Mouse (Mus musculus) frontal cortex, postnatal 25 days (tissue): ENCODE data around the gene Rpl9-ps6.
A peak's percentile ranks its signal among the peaks of the same experiment; 100 is the strongest.

ENCODE experiments used
- DNase-seq, 2 experiments: peaks; one replicate each; pipeline ENCODE4 v3.0.0; 2022; ENCODE audit warnings: low spot score in 2 of 2

Rpl9-ps6 gene

DNA sequence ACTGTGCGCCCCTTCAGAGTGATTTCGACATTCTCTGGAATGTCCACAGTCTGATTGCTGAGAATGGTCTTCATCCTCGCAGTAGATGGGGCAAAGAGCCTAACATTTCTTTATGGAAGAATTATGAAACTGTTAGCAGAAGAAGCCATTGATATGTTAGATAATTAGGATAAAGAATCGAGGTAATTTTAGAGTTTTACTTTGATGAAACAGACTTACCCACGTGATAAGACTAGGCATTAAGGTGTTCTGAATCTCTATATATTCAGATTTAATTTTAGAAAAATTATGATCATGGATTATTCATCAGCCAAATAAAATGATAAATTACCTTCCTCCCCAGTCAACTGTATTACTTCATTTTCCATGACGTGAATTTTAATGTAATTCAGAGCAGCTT, at the start of gene Rpl9-ps6:
Rpl9-ps6 (minus strand) TSS at position 101 of the 400 bp plus-strand sequence.
- DNase-seq: no peak

DNA sequence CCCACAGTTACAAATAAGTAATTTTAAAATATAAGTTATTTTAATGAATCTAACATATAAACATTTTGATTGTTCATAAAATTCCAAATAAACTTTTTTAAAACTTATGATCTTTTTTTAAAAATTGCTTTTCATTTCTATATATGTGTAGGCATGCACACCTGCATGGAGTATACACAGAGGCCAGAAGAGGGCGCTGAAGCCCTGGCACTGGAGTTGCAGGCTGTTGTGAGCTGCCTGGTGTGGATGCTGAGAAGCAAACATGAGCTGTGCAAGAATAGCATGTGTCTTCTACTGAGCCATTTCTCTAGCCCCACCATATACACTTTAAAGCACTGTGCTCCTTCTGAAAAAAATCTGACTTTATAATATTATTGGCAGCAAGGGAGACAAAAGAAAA, 46.1 kb upstream of the Rpl9-ps6 start:
- no peak for DNase-seq

DNA sequence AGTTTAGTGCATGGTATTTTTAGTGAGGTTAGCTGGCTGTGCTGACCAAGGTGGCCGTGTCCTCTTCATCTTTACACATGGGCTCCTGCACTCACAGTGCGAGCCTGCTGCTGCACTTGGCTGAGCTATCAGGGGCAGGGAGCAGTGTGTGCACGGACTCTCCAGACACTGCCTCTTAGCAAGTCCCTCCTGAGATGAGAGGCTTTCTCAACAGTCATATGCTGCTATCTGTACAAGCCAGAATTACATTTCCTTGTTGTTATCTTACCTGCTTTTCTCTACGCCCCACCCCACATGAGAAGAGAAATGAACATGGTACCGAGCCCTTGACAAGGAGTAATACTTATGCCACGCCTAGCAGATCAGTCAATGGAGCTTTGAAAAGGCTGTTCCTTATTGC, 44.6 kb upstream of the Rpl9-ps6 start:
- DNase-seq: no peak

DNA sequence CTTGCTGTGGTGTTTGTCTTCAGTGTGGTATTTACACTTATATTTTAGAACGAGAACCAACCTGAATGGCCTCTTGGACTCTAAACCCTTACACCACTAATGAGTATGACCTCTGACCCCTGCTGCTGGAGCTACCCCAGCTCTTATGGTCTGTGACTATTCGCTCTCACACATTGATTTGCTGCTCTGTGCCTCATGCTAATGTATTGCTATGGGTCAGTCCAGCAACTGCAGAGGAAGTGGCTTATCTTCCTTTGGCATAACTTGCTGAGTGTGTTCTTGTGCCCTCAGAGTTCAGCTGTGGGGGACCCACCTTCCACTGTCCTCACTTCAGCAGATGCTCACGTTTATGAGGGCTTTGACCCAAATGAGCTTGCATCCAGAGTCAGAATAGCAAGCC, 43.9 kb upstream of the Rpl9-ps6 start:
- no peak for DNase-seq

DNA sequence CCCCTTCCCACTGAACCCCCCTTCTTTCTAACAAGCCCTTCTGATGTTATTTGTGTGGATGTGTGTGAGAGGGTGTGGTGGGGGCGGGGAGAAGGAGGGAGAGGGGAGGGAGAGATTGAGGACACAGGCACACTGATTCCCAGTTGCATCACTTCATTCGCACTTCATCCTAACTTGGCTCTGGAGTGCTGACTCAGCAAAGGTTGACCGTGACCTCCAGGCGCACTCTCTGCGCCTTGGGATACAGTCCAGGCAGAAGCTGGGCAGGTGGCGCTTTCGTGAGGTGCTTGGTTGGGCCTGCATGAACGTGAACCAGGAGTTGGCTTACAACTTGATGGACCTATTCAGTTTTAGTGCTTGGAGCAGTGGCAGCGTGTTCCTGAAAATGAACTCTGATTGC, 41.1 kb upstream of the Rpl9-ps6 start:
- no peak for DNase-seq

DNA sequence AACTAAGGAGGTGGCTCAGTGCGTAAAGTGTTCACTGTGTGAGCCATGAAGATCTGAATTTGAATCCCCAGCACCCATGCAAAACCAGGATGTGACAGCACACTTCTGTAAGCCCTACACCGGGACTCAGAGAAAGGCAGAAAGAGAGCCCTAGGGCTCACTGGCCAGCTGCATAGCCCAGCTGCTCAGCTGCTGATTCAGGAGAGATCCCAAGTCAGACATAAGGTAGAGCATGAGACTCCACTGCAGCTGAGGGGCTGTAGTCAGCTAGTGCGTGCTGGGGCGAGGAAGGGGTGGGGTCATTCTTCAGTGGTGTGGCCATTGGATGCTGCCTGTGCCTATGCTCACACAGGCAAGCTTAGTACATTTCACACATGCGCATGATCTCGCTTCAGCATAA, 40.7 kb upstream of the Rpl9-ps6 start:
- DNase-seq: no peak

DNA sequence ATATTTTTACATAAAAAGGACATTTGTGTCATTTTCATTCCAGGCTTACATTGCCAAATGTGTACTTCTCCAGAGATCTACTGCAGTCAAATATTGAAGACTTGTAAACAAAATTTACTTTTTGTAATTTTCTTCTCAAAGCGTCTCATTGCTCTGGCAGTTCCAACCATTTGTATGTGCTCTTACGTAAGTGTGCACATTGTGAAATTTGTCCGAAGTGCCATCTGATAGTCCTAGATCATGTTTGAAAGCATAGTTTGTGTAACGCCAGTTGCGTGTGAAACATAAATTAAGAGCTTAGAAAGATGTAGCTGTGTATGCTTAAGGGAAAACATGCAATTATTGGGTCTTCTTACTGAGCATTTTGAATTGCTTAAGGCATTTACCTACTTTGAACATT, 40.1 kb upstream of the Rpl9-ps6 start:
- no peak for DNase-seq

DNA sequence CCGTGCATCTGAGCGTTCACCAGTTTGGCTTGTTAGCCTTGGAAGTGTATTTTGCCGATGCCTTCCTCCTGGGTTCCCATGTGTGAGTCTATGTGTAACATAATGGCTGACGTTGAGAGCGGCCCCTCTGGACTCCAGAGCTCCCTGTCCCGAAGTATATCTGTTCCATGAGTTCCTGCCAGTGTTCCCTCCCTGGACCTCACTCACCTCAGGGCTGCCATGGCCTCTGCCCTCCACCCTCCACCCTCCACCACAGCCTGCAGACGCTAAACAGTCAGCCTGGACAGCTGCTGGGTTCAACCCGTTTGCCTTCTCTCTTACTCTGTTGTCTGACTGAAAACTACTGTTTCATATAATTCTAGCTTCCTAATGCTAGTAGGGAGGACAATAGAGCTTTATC, 39.7 kb upstream of the Rpl9-ps6 start:
- no peak for DNase-seq

DNA sequence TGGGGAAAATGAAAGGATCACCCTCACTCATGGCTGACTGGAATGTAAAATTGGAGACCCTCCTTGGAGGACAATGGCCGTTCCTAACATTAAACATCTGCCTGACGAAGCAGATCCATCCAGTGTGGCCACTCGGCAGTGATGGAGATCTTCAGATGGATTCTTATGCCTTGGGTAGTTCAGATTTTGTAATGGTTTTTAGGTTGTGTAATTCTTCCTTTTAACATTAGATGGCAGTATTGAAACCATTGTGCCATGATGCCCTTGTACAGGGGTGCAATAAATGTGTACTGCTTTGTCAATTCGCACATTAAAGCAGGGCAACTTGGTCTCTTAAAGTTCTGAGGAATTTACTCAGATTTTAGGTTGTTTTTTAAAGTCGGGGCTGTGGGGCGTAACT, 35.0 kb upstream of the Rpl9-ps6 start:
- DNase-seq: no peak

DNA sequence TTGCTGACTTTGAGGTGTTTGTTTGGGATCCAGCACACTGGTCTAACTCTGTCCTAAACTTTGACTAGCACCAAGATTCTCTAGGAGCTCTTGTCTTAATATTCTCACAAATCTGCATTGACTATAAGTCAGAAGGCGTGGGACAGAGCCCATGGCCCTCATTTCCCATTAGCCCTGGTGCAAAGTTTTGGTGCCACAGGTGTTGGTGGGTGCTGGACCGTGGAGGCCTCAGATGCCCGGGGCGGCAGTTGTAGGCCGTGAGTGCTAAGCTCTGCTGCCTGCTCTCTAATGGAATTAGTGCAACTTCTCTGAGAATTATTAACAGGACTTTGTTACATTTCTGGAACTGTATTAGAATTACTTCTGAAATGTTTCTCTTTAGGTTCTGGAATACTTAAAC, 31.6 kb upstream of the Rpl9-ps6 start:
- DNase-seq: no peak

DNA sequence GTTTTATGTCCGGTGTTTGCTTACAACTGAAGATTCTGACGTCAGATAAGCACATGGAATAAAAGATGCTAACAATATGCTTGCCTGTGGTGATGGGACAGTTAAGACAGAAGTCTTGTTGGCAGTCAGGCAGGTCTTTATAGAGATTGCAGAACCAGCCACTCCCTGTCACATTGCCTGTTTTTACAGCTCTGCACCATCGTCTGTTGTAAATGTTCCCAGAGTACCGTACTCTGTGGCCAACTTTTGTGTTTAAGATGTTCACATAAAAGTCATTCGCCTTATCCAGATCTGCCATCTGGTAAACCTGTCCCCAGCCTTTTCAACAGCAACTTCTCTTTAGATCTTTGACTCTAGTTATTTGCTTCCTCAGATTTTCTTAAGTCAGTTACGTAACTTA, 31.0 kb upstream of the Rpl9-ps6 start:
- DNase-seq: no peak

DNA sequence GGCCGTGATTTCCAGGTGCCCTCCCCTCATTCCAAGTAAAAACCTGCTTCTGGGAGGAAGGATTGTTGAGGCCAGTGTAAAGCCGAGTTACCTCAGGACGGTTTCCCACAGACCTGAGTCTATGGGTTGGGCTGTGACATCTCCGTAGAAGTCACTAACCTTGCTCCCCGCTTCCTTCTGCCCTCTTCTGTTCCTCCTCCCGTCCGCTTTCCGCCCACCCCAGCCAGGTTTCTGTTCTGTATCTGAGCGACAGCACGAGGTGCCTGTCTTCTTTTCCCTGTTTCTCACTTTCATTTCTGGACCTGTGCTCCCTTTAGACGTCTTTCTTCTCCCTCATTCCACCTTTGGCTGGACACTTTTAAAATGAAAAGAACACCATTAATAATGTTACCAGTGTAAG, 28.7 kb upstream of the Rpl9-ps6 start:
- no peak for DNase-seq

DNA sequence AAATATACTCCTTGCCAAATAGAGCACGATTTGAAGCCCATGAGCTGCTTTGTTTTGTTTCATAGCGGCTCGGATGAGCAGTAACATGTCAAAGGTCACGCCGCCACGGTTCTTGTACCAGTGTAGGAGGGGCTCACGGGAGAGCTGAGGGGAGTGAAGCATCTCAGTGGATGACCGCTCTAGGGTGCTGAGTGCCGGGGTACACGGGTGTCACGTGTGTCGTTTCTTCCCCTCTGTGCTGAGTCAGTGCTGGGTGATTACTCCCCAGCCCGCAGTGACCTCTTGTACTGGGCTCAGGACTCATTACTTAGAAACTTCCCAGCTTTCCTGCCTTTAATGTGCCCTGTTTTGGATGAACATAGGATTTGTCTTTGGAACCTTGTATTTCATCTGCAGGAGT, 28.2 kb upstream of the Rpl9-ps6 start:
- no peak for DNase-seq

DNA sequence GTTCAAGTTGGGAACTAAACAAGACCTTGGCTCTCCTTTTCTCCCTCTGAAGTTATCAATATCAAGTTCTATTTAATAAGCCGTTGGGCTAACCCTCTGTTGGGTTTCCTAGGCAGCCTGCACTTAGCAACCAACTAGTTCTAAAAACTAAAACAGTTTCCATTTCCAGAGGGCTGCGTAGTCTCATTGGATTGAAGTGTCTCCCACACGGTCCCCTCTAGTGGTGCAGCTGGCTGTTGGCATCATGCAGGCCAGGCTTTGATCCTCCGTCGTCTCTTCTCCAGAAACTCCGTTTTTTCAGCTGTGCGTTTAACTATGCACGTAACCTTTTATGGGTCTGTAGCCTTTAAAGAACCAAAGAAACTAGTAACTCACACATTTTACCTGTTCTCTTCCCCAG, 27.1 kb upstream of the Rpl9-ps6 start:
- DNase-seq: no peak

DNA sequence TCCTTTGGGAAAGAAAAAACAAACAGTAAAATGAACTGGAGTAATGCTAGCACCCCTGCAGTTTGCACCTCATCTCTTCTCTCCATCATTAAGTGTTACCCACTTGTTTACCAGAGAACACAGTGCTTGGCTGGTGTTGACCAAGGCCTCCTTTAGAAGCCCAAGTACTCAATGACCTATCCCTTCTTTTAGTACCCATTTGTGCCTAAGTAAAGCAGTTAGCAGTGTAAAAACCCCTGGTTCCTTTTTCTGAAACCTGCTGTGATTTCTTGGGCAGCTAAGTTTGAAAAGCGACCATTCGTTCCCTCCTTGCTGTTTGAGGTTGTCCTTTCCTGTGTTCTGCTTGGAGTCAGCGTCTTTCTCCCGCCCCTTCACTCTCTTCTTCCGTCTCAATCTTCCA, 26.6 kb upstream of the Rpl9-ps6 start:
- no peak for DNase-seq

DNA sequence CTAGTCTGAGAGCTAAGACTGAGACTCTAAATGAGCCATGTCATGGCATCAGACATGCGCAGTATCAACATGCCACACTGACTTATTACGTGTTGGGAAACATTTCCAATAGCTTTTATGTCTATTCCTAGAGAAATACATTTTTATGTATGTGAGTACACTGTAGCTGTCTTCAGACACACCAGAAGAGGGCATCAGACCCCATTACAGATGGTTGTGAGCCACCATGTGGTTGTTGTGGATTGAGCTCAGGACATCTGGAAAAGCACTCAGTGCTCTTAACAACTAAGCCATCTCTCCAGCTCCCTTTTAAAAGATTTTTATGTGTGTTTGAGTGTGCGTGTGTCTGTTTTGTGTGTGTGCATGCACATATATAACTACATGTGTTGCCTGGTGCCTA, 26.0 kb upstream of the Rpl9-ps6 start:
- no peak for DNase-seq

DNA sequence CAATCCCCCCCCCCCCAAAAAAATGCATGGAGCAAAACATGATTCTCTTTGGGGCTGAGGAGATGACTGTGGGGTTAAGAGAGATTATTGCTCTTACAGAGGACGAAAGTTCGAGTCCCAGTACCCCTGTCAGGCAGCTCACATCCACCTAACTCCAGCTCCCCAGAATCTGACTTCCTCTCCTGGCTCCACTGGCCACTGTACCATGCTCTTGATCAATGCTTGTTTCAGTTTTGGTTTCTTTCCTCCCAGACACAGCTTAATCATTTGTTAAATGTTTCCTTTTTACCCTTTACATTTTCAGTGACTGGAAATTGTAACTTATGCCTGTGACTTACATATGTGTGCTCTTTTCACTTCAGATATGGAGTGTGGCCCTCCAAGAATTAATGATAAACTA, 24.6 kb upstream of the Rpl9-ps6 start:
- no peak for DNase-seq

DNA sequence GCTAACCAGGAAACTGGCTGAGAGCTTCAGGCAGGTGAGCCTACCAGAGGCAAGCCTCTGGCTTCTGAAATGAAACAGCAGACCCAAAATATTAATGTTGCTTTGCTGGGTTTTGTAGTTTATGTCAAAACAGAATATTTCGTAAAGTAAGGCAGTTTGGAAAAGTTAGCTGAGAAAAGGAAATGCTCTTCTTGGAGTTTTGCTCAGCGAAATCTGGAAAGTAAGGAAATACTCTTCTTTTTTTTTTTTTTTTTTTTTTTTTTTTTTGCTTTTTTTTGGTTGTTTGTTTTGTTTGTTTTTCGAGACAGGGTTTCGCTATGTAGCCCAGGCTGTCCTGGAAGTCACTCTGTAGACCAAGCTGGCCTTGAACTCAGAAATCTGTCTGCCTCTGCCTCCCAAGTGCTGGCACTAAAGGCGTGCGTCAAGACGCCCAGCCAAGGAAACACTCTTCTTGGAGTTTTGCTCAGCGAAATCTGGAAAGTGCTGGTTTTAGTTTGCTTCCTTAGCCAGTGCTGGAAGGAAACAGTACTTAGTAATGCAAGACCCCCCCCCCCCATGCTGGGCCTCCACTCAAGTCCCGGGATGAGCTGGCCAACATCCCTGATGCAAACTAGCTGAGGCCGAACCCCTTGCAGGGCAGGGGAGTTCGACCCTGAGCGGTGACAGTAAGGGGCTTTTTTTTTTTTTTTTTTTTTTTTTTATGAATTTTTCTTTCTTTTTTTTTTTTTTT, 23.0 kb upstream of the Rpl9-ps6 start:
- no peak for DNase-seq

DNA sequence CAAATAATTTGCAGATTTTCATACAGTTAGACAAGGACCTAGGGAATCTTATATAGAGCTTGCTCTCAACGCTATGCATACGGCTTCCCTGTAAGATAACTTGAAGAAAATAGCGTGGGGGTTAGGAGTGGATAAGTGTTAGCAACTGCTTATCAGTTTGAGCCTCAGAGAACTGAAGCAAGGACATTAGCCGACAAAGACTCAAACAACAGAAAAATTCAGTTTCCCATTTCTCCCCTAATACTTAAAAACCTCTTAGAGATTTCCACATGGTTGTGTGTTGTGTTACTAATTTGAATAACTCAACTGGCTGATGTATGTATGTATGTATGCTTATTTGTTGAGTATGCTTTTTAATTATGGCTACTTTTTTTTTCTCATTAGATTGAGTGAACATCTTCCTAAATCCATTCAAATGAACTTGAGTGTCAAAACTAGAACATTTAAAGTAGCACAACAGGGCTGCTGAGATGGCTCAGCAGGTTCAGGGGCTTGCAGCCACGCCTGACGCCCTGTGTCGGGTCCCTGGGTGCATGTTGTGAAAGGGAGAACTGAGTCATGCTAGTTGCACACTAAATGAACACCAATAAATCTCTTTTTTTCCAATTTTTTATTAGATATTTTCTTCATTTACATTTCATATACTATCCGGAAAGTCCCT, 21.3 kb upstream of the Rpl9-ps6 start:
- DNase-seq: no peak

DNA sequence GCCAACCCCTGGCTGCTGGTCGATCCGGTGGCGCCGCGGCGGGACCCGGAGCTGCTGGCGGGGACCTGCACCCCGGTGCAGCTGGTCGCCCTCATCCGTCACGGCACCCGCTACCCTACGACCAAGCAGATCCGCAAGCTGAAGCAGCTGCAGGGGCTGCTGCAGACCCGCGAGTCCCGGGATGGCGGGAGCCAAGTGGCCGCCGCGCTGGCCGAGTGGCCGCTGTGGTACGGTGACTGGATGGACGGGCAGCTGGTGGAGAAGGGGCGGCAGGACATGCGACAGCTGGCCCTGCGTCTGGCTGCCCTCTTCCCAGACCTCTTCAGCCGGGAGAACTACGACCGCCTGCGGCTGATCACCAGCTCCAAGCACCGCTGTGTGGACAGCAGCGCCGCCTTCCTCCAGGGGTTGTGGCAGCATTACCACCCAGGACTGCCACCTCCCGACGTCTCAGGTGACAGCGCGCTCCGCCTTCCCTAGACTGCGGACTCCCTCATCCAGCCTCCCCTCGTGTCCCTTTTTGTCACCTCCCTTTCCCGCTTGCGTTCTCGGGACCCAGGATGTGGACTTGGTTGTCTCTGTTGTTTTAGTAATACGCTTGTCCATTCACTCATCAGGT, 19.8 kb upstream of the Rpl9-ps6 start:
- DNase-seq: peak; percentile 37 to 50

DNA sequence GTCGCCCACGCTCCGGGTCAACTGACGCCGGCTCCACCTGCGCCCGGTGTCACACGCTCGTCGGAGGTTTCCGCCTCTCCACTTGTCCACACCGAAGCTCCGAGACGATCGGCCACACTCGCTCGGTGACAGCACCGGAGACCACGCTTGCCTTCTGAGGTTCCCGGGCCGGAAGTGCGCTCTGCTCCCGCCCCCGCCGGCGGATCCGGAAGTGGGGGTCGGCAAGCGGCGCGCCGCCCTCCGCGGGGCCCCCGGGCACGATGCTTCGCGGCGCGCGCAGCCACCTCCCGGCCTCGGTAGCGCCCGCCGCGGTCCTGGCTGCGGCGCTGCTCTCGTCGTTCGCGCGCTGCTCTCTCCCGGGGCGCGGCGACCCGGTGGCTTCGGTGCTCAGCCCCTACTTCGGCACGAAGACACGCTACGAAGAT, 19.3 kb upstream of the Rpl9-ps6 start, which contains the start of gene Minpp1:
Minpp1 (plus strand) TSS at position 89 of the 425 bp plus-strand sequence.
- DNase-seq: peak; percentile 70 to 79

DNA sequence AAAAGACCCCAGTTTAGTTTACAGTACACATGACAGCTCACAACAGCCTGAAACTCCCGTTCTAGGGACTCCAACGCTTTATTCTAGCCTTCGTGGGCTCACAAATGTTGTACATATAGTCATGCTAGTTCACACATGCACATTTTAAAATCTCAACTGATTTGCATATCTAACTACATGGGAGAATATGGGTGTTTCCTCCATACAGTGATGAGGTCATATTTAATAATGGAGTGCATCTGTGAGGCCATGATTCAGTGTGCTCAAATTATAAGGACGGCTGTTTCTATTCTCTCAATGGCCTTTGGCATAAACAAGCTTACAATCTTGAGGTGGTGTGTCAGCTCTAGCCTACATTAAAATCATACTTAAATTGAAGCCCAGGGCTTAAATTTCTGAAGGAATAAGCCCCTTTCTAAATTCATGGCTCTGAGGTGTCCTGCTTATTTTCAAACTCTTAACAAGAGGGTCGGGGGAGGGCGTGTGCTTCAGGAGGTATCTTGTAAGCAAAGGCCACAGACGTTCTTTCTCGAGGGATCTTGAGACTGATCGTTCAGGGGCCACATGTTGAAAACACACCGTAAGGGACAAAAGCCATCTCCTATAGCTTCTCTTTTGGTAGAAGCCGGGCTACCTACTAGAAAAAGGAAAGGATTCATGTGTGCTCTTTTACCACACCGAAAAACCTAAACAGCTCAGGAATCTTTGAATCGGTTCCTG, 18.7 kb upstream of the Rpl9-ps6 start:
- no peak for DNase-seq
